Mouse (Mus musculus): ENCODE data around the gene Ccdc106. TPM values are rescaled to one million over a fixed set of nuclear protein-coding genes. Genes with fewer than 3 reads are reported as not detected.
A peak's percentile ranks its signal among the peaks of the same experiment; 100 is the strongest.

The Ccdc106 gene
- total RNA-seq, 2 experiments from 2014 or later: 65.7 to 68.5 TPM

DNA sequence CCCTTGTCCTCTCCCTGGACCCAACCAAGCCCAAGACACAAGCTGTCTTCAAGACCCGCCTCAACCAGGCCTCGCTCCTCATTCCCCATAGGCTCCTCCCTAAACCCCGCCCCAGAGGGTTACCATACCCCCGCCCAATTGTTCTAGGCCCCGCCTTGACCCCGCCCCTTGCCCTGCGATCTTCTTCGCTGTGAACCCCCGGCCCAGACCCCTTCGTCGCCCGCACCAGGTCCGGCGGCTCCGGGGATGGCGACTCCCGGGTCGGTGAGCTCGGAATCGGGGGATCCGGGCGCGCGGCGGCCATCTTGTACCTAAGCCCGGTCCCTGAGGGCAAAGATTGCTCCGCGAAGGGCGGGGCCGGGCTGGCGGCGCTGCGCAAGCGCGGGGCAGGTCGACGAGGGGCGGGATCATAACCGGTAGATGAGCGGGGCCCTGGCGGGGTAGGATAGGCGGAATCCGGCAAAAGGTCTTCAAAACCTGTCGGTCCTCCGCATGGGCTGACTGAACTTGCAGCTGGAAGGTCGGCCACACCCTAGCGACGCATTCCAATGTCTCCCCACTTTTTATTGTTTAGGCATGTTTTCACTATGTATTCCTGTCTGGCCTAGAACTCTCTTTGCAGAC is 17.9 kb downstream of the Ccdc106 start, which contains the start of gene Zfp784:
Gene Zfp784, minus strand, starts transcription at position 338 of the 624 bp plus-strand sequence.
- peak; percentile 89 to 91 for DNase-seq (ENCODE audit: low spot score in 2 of 2)
- intact Hi-C loops (cut with DNase I): no loop called here

GRCm38 (mm10) chr7:5038940-5039339 is 18.6 kb downstream of the Ccdc106 start:
- DNase-seq (ENCODE audit: low spot score in 2 of 2): no peak
- intact Hi-C loops (cut with DNase I): no loop called here

- intact Hi-C loops (cut with DNase I): loop anchor here (5.0 kb wide), 1 partner anchor 103 kb away; no protein-coding TSS in a partner anchor
- DNase-seq (ENCODE audit: low spot score in 2 of 2): no peak
Observed at GRCm38 (mm10) chr7:5044981-5045380, 24.6 kb downstream of the Ccdc106 start.

GRCm38 (mm10) chr7:5046112-5046511 is 25.8 kb downstream of the Ccdc106 start:
- intact Hi-C loops (cut with DNase I): loop anchor here (5.0 kb wide), 1 partner anchor 104 kb away; no protein-coding TSS in a partner anchor
- no peak for DNase-seq (ENCODE audit: low spot score in 2 of 2)

DNA sequence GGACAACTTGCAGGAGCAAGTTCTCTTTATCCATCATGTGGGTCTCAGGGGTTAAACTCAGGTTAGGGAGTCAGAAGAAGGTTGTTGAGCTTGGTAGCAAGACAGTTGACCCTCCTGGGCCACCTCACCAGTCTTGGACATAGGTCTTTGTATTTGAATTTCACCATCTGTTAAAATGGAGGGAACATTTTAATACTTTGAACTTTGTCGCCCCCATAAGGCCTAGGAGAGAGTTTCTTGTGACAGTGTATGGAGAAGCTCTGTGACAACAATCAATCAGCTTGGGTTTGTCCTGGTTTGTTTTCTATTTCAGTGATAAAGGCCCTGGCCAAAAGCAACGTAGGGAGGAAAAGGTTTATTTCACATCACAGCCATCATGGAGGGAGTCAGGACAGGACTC is 27.0 kb downstream of the Ccdc106 start:
- DNase-seq (ENCODE audit: low spot score in 2 of 2): no peak
- intact Hi-C loops (cut with DNase I): loop anchor here (5.0 kb wide), 1 partner anchor 105 kb away; no protein-coding TSS in a partner anchor

- peak; percentile 78 to 82 for DNase-seq (ENCODE audit: low spot score in 2 of 2)
- intact Hi-C loops (cut with DNase I): no loop called here
Observed at GRCm38 (mm10) chr7:5051193-5052192, 31.1 kb downstream of the Ccdc106 start, which contains the start of gene Zfp580. Gene Zfp580 (plus strand): TSS chr7:5051538.

DNA sequence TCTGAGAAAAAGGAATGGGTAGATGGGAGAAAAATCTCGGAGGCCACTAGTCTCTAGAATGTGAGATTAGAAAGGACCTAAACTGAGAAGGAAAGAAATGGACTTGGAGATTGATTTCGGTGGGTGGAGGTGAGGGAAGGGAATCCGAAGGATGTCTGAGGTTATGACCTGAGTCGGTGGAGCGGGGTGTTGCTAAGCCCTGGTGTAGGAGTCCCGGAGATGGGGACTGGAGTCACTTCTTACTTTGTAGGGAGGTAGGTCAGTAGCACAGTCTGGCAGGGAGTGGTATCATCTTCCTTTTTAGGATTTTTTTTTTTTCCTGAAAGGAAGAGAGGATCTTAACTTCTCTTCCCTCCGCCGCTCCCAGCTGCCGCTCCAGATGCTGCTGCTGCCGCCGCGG is 32.1 kb downstream of the Ccdc106 start:
- intact Hi-C loops (cut with DNase I): no loop called here
- peak in 1 of 2 experiments; percentile 50 for DNase-seq (ENCODE audit: low spot score in 2 of 2)

DNA sequence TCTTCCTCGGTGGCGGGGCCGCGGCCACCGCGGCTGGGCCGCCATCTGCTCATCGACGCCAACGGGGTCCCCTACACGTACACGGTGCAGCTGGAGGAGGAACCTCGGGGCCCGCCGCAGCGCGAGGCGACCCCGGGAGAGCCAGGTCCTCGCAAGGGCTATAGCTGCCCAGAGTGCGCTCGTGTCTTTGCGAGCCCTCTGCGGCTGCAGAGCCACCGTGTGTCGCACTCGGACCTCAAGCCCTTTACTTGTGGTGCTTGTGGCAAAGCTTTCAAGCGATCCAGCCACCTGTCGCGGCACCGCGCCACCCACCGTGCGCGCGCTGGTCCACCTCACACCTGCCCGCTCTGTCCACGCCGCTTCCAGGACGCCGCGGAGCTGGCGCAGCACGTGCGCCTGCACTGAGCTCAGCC is 32.6 kb downstream of the Ccdc106 start:
- DNase-seq (ENCODE audit: low spot score in 2 of 2): no peak
- intact Hi-C loops (cut with DNase I): no loop called here

GRCm38 (mm10) chr7:5053456-5054179 is 33.3 kb downstream of the Ccdc106 start:
- DNase-seq (ENCODE audit: low spot score in 2 of 2): peak in 1 of 2 experiments; percentile 59
- intact Hi-C loops (cut with DNase I): no loop called here

GRCm38 (mm10) chr7:5056651-5057263 is 36.4 kb downstream of the Ccdc106 start:
- DNase-seq (ENCODE audit: low spot score in 2 of 2): peak; percentile 60 to 69
- intact Hi-C loops (cut with DNase I): loop anchor here (5.0 kb wide), 1 partner anchor 39 kb away; the partner anchor contains the start of gene Gm44973

GRCm38 (mm10) chr7:5057381-5057780 is 37.0 kb downstream of the Ccdc106 start:
- DNase-seq (ENCODE audit: low spot score in 2 of 2): no peak
- intact Hi-C loops (cut with DNase I): loop anchor here (5.0 kb wide), 1 partner anchor 40 kb away; the partner anchor contains the start of gene Gm44973

- DNase-seq (ENCODE audit: low spot score in 2 of 2): no peak
- intact Hi-C loops (cut with DNase I): loop anchor here (5.0 kb wide), 1 partner anchor 41 kb away; the partner anchor contains the start of gene Gm44973
Observed at GRCm38 (mm10) chr7:5057804-5058203, 37.5 kb downstream of the Ccdc106 start.

DNA sequence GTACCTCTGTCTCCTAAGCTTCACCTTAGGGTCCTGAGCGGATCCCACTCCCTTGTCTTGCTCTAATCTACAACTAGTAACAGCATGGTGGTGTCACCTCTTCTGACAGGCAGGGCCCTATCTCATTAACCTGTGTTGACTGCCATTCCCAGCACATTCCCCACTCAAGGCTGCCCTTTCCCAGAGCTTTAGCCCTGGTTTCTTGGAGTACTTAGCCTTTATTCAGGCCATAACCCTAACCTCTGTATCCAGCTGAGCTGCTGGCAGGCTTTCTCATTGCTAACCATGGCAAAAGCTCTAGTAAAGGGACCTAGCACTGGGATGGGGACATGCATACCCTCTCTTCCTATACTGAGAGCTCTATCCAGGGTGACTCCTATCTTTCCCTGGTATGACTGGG is 38.3 kb downstream of the Ccdc106 start:
- DNase-seq (ENCODE audit: low spot score in 2 of 2): no peak
- intact Hi-C loops (cut with DNase I): loop anchor here (5.0 kb wide), 1 partner anchor 41 kb away; the partner anchor contains the start of gene Gm44973

- intact Hi-C loops (cut with DNase I): loop anchor here (5.0 kb wide), 1 partner anchor 42 kb away; the partner anchor contains the start of gene Gm44973
- DNase-seq (ENCODE audit: low spot score in 2 of 2): no peak
Observed at GRCm38 (mm10) chr7:5059421-5059820, 39.1 kb downstream of the Ccdc106 start.

GRCm38 (mm10) chr7:5060239-5060731 is 39.9 kb downstream of the Ccdc106 start:
- intact Hi-C loops (cut with DNase I): no loop called here

GRCm38 (mm10) chr7:5060944-5061773 is 40.8 kb downstream of the Ccdc106 start:
- DNase-seq (ENCODE audit: low spot score in 2 of 2): peak; percentile 99 to 100
- intact Hi-C loops (cut with DNase I): no loop called here

More at GRCm38 (mm10) chr7:5060239-5060731, 39.9 kb downstream of the Ccdc106 start:
- DNase-seq (ENCODE audit: low spot score in 2 of 2): peak; percentile 78 to 93

- peak; percentile 92 to 95 for DNase-seq (ENCODE audit: low spot score in 2 of 2)
- intact Hi-C loops (cut with DNase I): no loop called here
Observed at GRCm38 (mm10) chr7:5061774-5062359, 41.5 kb downstream of the Ccdc106 start, which contains the start of gene U2af2. Gene U2af2 (plus strand): TSS chr7:5062143.

Data from left cerebral cortex, postnatal 14 days (tissue).